Mouse (Mus musculus) layer of hippocampus, adult 2 months (tissue): ENCODE measurements around the gene Clcnkb. TPM values are rescaled to one million over a fixed set of nuclear protein-coding genes. Genes with fewer than 3 reads are reported as not detected.

ENCODE experiments used
- DNase-seq, 2 experiments: peaks; one replicate each; pipeline ENCODE4 v3.0.0; 2022; ENCODE audit warnings: low spot score in 2 of 2
- H3K27ac ChIP-seq: fragments of 200-600 bp; 2 replicates; pipeline ENCODE4 v1.8.1; 2022
- H3K4me3 ChIP-seq: fragments of 200-600 bp; 2 replicates; pipeline ENCODE4 v1.8.1; 2022; ENCODE audit warnings: mild to moderate bottlenecking
- CTCF ChIP-seq: fragments of 200-600 bp; conservative IDR thresholded peaks from 2 replicates; pipeline ENCODE4 v1.8.1; 2022; ENCODE audit warnings: antibody characterized with exemption, mild to moderate bottlenecking, moderate library complexity
- total RNA-seq, 2 experiments: library from RNA; stranded (reverse); gene quantifications; 2 replicates each; pipeline ENCODE4 v1.2.3; 2021

Gene Clcnkb
- total RNA-seq, 2 experiments from 2014 or later, result not detected

GRCm38 (mm10) chr4:141429381-141429780 lies 13.6 kb upstream of the Clcnkb start:
- DNase-seq, result no peak
- Histone ChIP-seq H3K4me3 (no peak overlapping the region), H3K27ac (no peak overlapping the region)
- no peak for TF ChIP-seq CTCF

- Histone ChIP-seq H3K4me3 (no peak overlapping the region), H3K27ac (no peak overlapping the region)
- no peak for TF ChIP-seq CTCF
- DNase-seq, result no peak
Observed at GRCm38 (mm10) chr4:141427921-141428320, 12.1 kb upstream of the Clcnkb start.

GRCm38 (mm10) chr4:141426796-141427745 lies 11.3 kb upstream of the Clcnkb start:
- no peak for TF ChIP-seq CTCF
- Histone ChIP-seq H3K27ac (no peak overlapping the region), H3K4me3 (no peak overlapping the region)
- DNase-seq, result no peak

GRCm38 (mm10) chr4:141425484-141426479 lies 10.0 kb upstream of the Clcnkb start:
- DNase-seq, result peak; percentile 72 to 82
- TF ChIP-seq CTCF, result peak; percentile 18
- Histone ChIP-seq H3K27ac (peak overlapping the region; percentile 92), H3K4me3 (peak overlapping the region; percentile 66)

- DNase-seq, result no peak
- no peak for TF ChIP-seq CTCF
- no peak overlapping the region for H3K27ac ChIP-seq
- H3K4me3 ChIP-seq, result no peak overlapping the region
Observed at GRCm38 (mm10) chr4:141423691-141424431, 8.0 kb upstream of the Clcnkb start.

- Histone ChIP-seq H3K27ac (no peak overlapping the region), H3K4me3 (no peak overlapping the region)
- no peak for DNase-seq
- no peak for TF ChIP-seq CTCF
Observed at GRCm38 (mm10) chr4:141423288-141423687, 7.5 kb upstream of the Clcnkb start.

GRCm38 (mm10) chr4:141422841-141423240 lies 7.0 kb upstream of the Clcnkb start:
- no peak overlapping the region for H3K4me3 ChIP-seq
- TF ChIP-seq CTCF, result no peak

GRCm38 (mm10) chr4:141421423-141421822 lies 5.6 kb upstream of the Clcnkb start:
- DNase-seq, result no peak
- no peak overlapping the region for H3K27ac ChIP-seq
- no peak overlapping the region for H3K4me3 ChIP-seq
- TF ChIP-seq CTCF, result no peak

More at GRCm38 (mm10) chr4:141422841-141423240, 7.0 kb upstream of the Clcnkb start:
- no peak overlapping the region for H3K27ac ChIP-seq
- DNase-seq, result no peak

GRCm38 (mm10) chr4:141420886-141421285 lies 5.1 kb upstream of the Clcnkb start:
- H3K27ac ChIP-seq, result no peak overlapping the region
- DNase-seq, result no peak
- no peak for TF ChIP-seq CTCF
- H3K4me3 ChIP-seq, result no peak overlapping the region

- no peak for DNase-seq
- TF ChIP-seq CTCF, result no peak
- Histone ChIP-seq H3K27ac (no peak within 1 kb of the TSS), H3K4me3 (no peak within 1 kb of the TSS)
Observed at GRCm38 (mm10) chr4:141420192-141420829, 4.5 kb upstream of the Clcnkb start, which contains the start of gene Hspb7. TSS of gene Hspb7 (plus strand) at chr4:141420779.

- DNase-seq, result no peak
- TF ChIP-seq CTCF, result no peak
- Histone ChIP-seq H3K4me3 (no peak overlapping the region), H3K27ac (no peak overlapping the region)
Observed at GRCm38 (mm10) chr4:141419398-141420191, 3.8 kb upstream of the Clcnkb start.
